Mouse (Mus musculus) adrenal gland, adult 2 months (tissue): ENCODE results near the gene Anxa11. TPM values are rescaled to one million over a fixed set of nuclear protein-coding genes. Genes with fewer than 3 reads are reported as not detected.
"Not testable (repeated sequence)": the region's sequence is repeated elsewhere in the genome, so short reads cannot be mapped to it uniquely, and the experiment has no call there.

Experiments
- DNase-seq: peaks from one replicate; pipeline ENCODE4 v3.0.0; 2021
- microRNA-seq, 2 experiments: library from miRNA; unstranded; fragments of <30 nt; microRNA quantifications; one replicate each; pipeline ENCODE4 v1.2.0; 2021
- polyA plus RNA-seq: library from polyadenylated mRNA; depleted of rRNA; stranded (reverse); fragments of >200 nt; gene quantifications from 2 replicates; pipeline ENCODE4 v1.2.3, GENCODE M21; 2012; rRNA removed
- total RNA-seq, 2 experiments: library from RNA; stranded (reverse); gene quantifications; 2 replicates each; pipeline ENCODE4 v1.2.3; 2021

The Anxa11 gene
- total and polyA plus RNA-seq, 3 experiments: 59.3 to 103 (median 75.7) TPM

DNA sequence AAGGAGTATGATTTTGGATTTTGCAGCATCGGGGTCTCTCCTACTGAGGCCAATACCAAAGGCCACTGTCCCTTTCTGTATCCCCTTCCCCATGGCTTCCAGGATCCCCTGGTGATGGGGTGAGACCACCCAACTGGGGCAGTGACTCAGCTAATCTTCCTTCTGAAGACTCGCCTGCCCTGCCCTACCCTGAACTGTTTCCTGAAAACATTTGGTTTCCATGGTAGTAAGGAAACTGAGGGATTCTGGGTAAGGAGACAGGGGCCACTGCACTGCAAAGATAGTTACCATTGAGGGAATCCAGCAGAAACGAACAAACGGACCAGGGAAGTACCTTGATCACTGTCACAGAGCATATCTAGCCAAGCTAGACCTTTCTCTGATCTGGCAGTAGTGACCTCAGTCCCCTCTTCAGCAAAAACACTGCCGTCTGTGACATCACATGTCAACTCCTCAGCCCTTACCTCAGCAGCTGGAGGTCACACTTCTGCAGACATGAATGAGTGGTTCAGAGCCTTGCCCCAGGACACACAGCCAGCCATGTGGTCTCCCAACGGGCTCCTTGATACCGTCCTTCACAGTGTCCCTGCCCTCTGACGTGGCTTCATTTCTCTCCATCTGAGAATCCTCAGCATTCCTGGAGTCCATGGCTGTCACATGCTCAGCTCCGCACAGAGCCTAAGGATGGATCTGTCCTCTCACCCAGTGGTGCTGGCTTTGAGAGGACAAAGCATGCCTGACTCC lies 27.4 kb downstream of the Anxa11 start:
- peak; percentile 53 for DNase-seq

DNA sequence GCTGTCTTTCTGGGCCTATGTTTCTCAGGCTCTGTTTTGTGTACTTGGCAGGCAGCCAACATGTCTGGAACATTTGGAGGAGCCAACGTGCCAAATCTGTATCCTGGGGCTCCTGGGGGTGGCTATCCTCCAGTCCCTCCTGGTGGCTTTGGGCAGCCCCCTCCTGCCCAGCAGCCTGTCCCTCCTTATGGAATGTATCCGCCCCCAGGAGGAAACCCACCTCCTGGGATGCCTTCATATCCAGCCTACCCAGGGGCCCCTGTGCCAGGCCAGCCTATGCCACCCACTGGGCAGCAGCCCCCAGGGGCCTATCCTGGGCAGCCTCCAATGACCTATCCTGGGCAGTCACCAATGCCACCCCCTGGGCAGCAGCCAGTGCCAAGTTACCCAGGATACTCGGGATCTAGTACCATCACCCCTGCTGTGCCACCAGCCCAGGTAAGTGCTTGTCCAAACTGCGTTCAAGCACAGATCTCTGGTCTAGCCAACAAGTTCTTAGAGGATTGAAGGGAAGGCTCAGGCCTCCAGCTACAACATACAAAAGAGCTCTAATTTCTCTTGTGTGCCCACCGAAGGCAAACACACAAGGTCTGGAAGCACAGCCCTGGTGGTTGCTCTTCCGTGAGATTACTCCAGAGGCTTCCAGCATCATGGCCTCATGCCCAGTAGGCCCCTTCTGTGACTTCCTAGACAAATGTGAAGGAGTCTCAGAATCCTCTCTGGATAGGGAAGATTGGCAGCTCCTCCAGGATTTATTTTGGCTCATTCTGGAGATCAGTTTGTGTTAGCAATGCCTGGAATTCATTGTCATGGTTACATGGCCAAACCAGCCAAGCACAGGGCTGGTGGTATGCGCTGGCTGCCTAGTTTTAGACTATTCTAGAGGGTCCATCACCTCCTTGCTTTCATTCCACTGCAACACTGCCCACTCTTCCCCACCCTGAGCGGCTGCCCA lies 30.8 kb downstream of the Anxa11 start:
- DNase-seq: no peak

DNA sequence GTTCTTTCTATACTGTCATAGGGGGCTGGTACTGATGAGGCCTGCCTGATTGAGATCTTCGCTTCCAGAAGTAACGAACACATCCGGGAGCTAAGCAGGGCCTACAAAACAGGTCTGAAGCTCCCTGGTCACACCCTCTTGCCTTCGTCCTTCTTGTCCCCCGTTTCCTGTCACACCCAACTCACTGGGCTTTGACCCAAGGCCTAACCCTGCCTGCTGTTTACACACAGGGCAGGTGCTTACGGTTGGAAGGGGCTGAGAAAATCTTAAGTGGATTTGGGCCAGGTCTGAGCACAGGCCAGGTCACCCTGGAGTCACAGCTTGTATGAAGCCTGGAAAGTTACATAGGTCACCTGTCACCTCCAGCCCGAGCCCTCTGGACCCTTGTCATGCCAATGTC lies 34.7 kb downstream of the Anxa11 start:
- not testable (repeated sequence) for DNase-seq

DNA sequence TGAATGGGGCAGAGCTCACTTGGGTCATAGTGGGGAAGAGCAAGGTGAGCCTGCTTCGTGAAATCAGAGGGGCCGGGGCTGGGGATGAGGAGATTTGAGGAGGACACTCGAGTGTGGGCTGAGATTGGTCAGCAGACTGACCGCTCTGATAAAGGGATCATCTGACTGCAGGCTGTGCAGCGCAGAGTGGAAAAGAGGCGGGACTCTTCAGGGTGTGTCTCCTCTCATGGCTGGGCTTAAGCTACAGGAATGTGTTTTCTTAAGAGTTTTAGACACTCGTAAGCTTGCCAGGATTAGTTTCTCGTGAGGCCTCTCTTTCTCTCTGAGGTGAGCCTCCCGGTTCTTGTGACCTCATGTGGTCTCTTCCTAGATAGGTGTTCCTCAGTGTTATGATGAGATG lies 39.8 kb downstream of the Anxa11 start:
- not testable (repeated sequence) for DNase-seq

DNA sequence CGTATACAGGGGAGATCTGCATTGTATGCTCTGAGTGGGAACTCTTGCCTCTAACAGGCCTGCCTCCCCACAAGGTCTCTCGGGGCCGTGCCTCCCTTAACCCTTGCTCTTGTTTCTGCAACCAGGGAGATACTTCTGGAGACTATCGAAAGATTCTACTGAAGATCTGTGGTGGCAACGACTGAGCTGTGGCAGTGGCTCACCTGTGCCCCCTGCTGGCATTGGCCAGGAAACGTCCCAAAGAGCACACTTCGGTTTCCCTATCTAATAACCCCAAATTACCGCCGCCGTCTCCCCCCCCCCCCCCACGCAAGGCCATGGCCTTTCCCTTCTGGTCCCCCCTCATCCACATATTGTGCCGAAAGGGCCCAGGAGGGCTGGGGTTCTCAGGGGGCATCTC lies 43.9 kb downstream of the Anxa11 start:
- not testable (repeated sequence) for DNase-seq

DNA sequence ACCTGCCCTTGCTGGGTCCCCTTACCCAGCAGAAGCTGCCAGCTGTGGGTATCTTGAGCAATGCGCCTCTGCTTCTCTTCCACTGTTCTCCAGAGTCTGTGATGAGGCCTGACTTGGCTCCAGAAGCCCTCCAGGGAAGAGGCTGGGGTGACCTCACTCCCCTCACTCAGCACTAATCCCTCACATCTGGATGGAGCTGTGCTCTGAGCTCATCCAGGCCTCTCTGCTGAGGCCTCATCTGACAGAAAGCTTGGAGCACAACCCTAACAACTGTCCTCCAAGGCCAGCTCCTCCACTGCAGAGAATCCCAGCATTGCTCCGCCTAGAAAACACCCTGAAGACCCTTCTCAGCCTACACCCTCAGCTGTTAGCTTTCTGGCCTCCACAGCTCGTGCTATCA lies 52.6 kb downstream of the Anxa11 start:
- DNase-seq: not testable (repeated sequence)

DNA sequence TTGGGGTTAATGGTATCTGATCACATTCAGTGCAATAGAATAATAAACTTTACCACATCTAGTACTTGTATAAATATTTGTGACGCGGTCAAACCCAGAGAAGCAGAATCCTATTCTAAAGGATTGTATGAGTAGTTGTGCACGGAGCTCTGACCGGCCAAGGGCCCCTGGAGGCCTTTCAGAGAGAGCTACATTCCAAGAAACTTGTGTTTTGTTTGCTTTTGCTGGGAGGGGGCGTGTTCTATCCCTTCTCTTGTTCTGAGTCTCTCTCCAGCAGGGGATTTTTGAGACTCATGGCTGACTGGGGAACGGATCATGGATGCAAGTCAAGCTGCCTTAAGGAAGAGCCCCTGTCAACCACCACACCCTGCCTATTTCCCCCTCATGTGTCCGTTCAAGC lies 53.7 kb downstream of the Anxa11 start:
- DNase-seq: not testable (repeated sequence)

DNA sequence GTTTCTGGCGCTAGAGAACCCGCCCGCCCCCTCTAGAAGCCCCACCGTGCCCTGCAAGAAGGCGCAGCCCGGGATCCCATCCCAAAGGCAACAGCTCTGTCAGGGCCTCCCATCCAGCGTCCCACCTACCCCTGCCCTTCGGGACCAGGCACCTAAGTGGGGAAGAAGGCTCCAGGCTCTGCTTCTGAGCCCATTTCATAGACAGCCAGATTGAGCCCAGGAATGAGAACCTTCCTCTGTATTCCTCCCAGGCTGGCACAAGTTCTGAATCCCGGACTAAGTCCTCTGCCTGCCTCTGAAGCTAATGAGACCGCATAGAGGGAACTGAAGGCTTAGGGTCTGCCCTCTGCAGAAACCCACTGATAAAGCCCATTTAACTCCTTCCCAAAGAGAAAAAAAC lies 61.0 kb downstream of the Anxa11 start, which contains the start of gene Plac9a:
TSS of gene Plac9a (minus strand) at position 101 of the 400 bp plus-strand sequence.
- DNase-seq: not testable (repeated sequence)

DNA sequence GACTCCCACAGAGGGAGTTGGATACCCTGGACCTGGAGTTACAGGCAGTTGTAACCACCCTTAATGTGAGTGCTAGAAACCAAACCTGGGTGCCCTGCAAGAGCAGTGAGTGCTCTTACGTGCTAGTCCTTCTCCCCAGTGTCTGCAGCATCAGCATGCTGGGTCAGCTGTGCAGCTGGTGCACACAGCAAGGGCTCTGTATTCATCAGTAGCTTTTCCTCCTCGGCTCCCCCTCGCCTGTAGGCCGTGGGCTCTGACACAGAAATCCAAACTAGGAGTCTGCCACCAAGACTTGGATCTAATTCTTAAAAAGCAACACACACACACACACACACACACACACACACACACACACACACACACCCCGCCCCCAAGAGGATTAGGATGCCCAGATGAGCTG lies 63.3 kb downstream of the Anxa11 start:
- DNase-seq: not testable (repeated sequence)

DNA sequence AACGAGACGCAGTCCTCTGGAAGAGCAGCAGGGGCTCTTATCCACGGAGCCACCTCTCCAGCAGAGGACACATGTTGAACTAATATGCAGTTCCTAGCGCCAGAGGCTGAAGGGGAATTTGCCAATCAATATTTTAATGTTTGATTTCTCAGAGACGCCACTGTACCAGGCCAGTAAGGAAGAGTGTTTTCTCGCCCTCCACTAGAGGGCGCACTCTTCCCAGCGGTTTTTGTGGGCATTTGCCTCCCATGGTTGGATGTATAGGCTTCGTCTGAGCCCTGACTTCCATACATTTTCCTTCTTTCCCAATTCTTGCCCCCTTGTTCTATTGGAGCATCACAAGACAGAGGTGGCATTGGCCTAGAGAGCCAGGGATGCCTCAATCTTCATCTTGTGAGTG lies 65.3 kb downstream of the Anxa11 start:
- not testable (repeated sequence) for DNase-seq

DNA sequence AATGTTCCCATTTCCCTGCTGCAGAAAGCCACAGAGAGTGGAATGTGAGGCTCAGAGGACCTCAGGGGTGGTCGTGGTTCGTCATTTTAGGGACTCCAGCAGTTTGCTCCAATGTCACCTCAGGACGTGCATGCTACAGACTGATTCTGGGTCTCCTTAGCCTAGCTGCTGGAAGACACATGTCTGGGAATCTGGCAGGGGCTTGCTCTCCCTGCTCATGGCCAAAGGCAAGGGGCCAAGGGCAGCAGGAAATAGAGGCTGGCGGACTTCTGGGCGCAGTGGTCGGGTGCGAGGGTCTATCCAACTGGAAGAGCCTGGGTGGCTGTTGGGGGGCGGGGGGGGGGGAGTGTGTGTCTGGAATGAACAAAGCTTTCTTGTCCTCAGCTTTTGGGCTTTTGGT lies 67.0 kb downstream of the Anxa11 start:
- not testable (repeated sequence) for DNase-seq

DNA sequence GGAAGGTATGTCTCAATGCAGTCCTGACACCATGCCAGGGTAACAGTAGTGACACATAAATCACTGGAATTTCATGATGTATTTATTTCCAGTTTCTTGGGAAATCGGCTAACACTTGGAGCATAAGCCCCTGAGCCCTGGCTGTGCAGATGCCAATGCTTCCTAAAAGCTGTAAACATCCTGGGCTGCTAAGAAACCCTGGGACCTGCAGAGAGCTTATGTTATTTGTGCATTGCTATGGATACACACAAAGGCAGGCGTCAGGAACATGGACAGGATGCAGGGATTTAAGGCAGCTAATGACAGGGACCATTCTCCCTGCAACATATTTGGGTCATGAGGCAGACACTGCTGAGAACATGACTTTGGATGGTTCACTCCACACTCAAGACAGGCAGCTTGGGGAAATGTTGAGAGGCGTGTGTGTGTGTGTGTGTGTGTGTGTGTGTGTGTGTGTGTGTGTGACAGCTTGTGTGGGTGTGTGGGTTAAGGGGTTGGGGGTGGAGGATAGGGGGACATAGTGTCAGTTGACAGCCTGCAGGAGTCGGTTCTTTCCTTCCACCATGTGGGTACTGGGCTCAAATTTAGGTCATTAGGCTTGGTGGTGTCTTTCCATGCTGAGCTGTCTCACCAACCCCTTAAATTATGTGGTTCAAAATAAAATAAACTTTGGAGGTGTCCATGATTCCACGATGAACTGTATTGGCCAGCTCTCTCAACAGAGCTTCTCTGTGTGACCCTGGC lies 76.6 kb downstream of the Anxa11 start:
- not testable (repeated sequence) for DNase-seq

DNA sequence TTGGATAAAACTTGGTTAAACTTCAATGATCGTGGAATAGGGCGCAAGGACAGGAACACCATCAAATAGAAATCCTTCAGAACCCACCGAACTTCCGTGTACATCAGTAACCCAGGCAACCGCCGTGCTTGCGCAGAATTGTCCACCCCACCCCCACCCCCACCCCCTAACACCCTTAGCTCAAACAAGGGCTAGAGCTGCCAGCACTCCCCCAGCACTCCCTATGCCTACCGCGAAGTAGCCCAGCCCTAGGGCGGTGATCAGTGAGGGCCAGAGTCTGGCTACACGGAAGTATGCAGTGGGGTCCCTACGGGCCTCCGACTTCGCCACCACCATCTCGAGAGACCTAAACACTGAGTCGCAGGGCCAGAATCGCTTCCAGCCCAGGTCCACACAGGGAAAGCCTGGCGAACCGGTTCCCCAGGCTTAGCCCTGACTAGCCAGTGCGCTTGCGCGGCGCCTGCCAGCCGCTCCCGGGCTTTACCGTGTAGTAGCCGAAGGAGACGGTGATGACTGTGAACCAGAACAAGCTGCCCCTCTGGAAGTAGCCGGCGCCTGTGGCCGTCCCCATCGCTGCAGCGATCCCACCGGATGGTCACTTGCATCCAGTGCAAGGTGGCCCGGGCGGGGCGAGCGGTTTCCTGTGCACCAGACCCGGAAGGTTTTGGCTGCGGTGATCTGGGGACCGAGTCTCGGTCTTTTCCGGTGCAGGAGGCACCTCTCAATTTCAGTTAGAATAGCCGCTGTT lies 85.0 kb downstream of the Anxa11 start:
- DNase-seq: not testable (repeated sequence)

DNA sequence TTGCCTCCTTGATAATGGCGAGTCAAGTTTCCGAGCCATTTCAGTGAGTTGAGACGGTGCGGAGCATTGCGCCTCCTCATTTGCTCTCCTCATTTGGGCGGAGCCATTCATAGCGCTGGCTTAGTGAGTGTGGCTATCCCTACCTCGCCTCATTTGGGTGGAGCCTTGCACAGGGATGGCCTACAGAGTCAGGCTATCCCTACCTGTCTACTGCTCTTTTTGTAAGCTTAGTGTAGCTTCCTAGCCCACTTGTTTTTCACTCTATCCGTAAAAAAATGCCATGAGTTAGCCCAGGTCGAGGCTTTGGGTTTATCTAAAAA lies 85.6 kb downstream of the Anxa11 start, which contains the start of gene Tmem254a:
TSS of gene Tmem254a (minus strand) at position 111 of the 320 bp plus-strand sequence.
- not testable (repeated sequence) for DNase-seq

Small RNAs within 50 kb of the gene (microRNA-seq; reads per million reads assigned to microRNA genes)
- 0 reads per million in 2 experiments for gene Gm23701

Other genes starting within 250 kb of the Anxa11 start
- gene Ppif, start 148.0 kb upstream of the Anxa11 start, total RNA-seq: 10 to 100 TPM; 21.2 to 34.6 TPM
- gene Ppif, start 148.0 kb upstream of the Anxa11 start, polyA plus RNA-seq: 103 and 109 TPM in 2 replicates
- 10 to 100 TPM; 19.5 to 32.6 TPM for gene Zcchc24, start 73.1 kb upstream of the Anxa11 start, total RNA-seq
- 19.5 and 20.6 TPM in 2 replicates for gene Zcchc24, start 73.1 kb upstream of the Anxa11 start, polyA plus RNA-seq
- 1 to 10 TPM; 2.8 to 3.1 TPM for gene Plac9a, start 60.9 kb downstream of the Anxa11 start, total RNA-seq
- gene Plac9a, start 60.9 kb downstream of the Anxa11 start, polyA plus RNA-seq: 0.44 and 0.74 TPM in 2 replicates
- 1 to 10 TPM; 1.5 to 2.5 TPM for gene Tmem254a, start 85.5 kb downstream of the Anxa11 start, total RNA-seq
- gene Tmem254a, start 85.5 kb downstream of the Anxa11 start, polyA plus RNA-seq: 13.0 and 22.3 TPM in 2 replicates
- gene Cphx1, start 96.1 kb downstream of the Anxa11 start, total RNA-seq: not detected
- gene Cphx1, start 96.1 kb downstream of the Anxa11 start, polyA plus RNA-seq: not detected in 2 replicates
- not detected for gene Duxbl1, start 136.4 kb downstream of the Anxa11 start, total RNA-seq
- gene Duxbl1, start 136.4 kb downstream of the Anxa11 start, polyA plus RNA-seq: 0.28 TPM in 1 of 2 replicates, not detected in the other
- gene Gm9780, start 200.6 kb downstream of the Anxa11 start, total RNA-seq: 10 to 100 TPM; 10.2 to 28.6 TPM
- gene Gm9780, start 200.6 kb downstream of the Anxa11 start, polyA plus RNA-seq: 211 and 268 TPM in 2 replicates
- 10 to 100 TPM in 1 of 2 experiments, 1 to 10 TPM in 1; 1.5 to 13.8 TPM for gene Tmem254c, start 225.2 kb downstream of the Anxa11 start, total RNA-seq
- gene Tmem254c, start 225.2 kb downstream of the Anxa11 start, polyA plus RNA-seq: 11.8 and 16.0 TPM in 2 replicates
- gene Cphx2, start 239.4 kb downstream of the Anxa11 start, total RNA-seq: not detected
- not detected in 2 replicates for gene Cphx2, start 239.4 kb downstream of the Anxa11 start, polyA plus RNA-seq
- gene Cphx3, start 240.1 kb downstream of the Anxa11 start, total RNA-seq: not detected
- gene Cphx3, start 240.1 kb downstream of the Anxa11 start, polyA plus RNA-seq: not detected in 2 replicates